Mouse (Mus musculus) kidney, adult 11 months (tissue): ENCODE data around the gene Cep104.
A peak's percentile ranks its signal among the peaks of the same experiment; 100 is the strongest.

ENCODE experiments used
- DNase-seq: peaks from one replicate; pipeline ENCODE4 v3.0.0; 2022

Gene Cep104

DNA sequence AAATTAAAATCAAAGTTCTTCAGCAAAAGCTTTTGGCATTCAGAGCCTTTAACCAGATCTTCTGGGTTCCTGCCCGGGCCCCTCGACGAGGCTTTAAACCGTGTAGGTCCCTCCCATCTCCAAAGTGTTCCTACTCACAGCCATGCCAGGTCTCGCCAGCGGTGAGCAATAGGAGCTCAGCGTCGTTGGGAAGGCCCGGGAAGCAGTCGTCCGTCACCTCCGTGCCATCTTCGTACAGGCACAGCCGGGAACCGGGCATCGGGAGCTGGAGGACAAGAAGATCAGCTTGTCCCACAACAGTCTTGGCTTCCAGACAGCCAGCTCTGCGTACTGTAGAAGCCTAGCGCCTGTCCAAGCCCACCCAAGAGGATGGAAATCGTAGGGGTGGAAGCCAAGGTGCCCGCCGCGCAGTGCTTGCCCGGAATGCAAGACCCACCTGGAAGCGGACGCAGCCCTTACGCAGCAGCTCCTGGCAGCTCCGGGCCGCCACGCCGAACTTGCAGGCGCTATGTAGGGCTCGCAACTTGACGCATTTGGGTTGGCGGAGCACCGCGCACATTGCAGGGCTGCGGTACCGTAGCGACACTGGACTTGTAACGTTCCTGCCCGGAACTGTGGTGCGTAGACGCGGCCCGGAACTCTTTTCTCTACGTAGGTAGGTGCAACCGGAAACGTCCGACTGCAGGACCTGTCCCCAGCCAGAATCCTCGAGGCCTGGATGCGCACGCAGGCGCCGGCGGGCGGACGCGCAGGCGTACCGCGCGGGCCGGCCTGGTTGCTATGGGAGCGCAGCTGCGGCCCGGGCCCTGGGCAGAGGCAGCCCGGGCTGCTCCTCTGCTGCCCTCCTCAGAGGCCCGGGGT, at the start of gene Cep104, which contains the start of gene Dffb:
Gene Cep104 (plus strand): TSS at position 764 of the 861 bp plus-strand sequence.
Gene Dffb (minus strand): TSS at position 696 of the 861 bp plus-strand sequence.
- peak; percentile 92 for DNase-seq

- no peak for DNase-seq
These were observed 46.2 kb upstream of the Cep104 start for GRCm38 (mm10) chr4:153928772-153929299.

GRCm38 (mm10) chr4:153929425-153929824, 45.6 kb upstream of the Cep104 start:
- DNase-seq, result no peak

DNA sequence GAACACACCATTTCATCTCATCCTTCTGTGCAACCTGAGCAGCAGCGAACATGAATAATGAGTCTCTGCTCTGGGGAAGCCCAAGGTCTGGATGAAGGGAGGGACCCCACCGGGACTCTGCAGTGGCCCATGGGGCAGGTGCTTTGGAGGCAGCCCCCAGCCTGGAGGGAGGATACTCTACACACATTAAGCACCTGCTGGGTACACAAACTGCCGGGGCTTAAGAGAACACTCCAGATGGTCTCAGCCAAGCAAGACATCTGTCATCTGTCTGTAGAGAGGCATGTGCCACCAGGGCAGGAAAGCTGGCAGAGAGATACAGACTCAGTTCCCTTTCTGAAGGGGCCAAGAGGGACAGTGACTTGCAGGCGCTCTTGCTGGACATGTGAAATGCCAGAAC, 45.1 kb upstream of the Cep104 start:
- no peak for DNase-seq

DNA sequence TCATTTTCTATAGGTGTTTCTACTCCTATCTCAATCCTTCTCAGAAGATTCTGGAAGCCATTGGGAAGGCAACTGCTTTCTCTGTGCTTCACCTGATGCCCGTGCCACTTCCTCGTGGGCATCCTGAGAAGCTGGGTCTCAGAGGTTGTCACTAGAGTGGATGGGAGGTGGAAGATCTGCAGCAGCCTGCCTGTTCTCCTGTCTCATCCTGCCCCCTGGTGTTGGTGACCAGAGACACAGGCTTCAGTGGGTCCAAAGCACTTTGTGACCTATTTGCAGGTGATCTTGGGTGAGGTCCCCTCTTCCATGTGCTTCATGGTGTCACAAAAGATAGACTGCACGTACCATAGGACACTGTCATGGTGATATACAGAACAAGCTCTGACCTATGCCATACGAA, 31.8 kb upstream of the Cep104 start:
- DNase-seq, result no peak

- no peak for DNase-seq
These were observed 30.7 kb upstream of the Cep104 start for GRCm38 (mm10) chr4:153944261-153944660.

DNA sequence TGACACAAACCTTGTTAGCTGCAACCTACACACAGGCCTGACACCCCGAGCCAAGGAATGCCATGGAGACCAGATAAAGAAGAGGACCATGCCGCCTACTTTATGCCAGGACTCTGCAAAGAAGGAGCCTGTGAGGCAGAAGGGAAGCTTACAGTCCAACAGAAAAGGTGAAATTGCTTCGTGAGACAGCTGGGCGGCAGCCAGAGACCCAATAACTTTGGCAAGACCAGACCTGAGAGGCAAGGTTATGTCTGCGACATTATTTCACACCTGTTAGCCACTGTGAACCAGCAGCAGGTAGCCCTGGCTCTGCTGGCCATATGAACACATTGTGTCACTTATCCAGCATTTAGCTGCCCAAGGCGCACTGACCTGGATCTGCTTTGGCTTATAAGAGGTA, 29.3 kb upstream of the Cep104 start:
- DNase-seq, result no peak

GRCm38 (mm10) chr4:153950372-153950771, 24.6 kb upstream of the Cep104 start:
- no peak for DNase-seq

GRCm38 (mm10) chr4:153951150-153951549, 23.8 kb upstream of the Cep104 start:
- no peak for DNase-seq

DNA sequence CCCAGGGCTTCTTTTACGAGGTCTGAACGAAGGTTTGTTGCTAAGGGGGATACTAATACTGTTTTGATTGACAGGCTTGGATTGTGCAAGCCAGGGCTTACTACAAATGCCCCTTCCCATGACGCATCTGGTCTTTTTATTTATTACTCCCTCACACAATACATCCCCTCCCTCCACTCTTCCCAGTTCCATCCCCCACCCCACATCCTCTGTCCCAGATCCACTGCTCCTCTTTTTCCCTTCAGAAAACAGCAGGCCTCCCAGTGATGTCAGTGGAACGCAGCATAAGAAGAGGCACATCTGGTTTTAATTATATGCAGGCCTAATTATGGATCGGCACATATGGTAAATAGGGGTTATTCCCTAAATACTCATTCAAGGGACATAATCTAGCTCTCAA, 23.3 kb upstream of the Cep104 start:
- no peak for DNase-seq

GRCm38 (mm10) chr4:153955651-153956050, 19.3 kb upstream of the Cep104 start:
- DNase-seq, result no peak

DNA sequence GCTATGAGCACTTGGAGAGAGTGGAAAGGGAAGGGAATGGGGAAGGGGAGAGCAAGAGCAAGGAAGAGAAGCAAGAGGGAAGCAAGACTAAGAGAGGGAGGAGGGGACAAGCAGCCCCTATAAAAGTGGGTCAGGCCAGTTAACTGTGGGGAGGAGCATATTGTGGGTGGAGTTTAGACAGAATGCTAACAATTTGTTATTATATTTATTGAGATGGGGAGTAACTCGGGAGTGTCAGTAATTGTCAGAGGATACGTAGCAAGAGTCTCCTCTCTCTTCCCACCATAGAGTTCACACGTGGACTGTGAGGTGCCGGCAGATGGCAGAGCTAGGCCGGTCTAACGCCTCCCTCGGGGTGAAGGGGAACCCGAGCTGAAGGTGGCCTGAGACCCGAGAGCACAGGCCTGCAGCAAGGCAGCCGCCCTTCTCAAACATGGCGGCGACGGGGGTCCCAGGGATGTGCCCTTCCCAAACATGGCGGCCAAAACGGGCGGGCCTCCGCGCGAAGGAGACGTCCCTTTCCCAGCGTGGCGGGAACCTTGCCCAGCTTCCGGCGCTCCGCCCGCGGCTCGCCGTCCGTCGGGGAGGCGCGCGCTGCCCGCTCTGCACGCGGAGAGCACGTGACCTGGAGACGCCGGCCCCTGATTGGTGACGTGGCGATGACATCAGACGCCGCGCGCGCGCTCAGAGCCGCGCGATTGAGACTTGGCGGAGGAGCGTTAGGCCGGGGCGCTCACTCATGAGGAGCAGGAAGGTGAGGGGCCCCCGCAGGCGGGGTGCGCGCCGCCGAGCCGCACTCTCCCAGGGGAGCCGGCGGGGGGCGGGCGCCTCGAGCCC, 18.2 kb upstream of the Cep104 start, which contains the start of gene A430005L14Rik:
Gene A430005L14Rik (plus strand): TSS at position 669 of the 837 bp plus-strand sequence.
- peak; percentile 96 for DNase-seq

DNA sequence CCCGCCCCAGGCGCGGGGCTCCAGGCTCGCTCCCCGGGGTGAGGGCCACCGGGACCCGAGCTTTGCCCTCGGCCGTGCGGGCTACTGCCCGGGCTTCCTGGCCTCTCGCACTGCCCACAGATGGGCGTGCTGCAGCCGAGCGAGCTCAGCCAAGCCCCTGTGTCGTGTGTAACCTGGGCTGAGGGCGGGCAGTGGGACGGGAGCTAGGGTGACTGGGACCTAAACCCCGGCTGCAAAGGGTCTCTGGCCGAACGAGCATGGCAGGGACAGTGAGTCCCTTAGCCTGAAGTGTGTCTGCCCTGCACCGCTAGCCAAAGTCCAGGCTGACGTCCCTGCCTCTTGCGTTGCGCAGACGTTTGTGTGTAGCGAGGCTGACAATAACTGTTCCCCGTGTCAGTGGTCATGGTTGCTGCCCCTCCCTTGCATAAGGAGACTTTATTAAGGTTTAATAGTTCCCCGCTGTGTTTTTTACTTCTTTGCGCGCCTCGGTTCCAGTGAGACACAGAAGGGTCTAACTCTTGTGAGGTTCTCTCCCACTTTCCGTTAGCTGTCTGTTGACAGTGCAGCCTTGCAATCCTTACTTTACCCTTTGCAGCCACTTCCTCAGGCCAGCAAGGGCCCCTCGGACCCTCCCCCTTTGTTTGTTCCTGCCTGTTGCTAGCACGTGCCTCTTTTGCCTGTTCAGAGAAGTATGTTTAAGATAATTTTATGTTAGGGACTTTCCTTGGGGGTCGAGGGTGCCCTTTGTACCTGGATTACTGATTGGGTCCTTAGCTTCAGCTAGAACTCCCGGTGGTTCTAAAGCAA, 17.3 kb upstream of the Cep104 start:
- no peak for DNase-seq

DNA sequence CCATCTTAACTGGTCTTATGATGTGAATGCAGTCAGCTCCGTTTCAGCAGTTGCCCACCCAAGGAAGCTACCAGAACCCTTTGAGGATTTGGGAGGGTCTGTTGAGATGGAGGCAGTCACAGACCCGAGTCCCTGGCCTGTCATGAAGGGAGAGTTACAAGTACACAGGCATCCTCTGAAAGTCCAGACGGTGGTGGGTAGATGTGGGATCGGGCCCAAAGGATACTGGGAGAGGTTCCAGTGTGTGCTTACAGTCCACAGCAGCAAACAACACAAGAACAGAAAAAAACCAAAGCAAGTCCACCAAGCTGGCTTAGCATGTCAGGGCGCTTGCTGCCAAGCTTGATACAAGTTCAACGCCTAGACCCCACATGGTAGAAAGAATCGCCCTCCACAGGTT, 12.4 kb upstream of the Cep104 start:
- no peak for DNase-seq

- no peak for DNase-seq
These were observed 8.3 kb upstream of the Cep104 start for GRCm38 (mm10) chr4:153966651-153967050.

DNA sequence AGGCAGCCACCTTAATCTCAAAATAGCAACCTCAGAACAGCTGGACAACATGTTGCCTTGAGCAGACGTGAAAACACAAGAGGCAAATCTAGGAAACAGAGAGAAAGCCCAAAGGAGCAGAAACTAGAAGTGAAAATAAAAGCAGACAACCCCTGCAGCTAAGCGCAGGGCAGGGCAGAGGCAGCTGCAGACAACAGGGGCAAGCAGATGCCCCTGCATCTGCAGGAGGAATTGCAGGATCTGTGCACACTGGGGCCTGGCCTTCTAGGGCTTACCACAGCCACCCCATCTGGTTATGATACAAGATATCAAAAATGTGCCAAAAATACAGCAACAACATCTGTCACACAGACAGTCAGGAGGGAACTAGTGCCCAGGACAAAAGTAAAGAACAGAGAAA, 7.4 kb upstream of the Cep104 start:
- DNase-seq, result no peak

DNA sequence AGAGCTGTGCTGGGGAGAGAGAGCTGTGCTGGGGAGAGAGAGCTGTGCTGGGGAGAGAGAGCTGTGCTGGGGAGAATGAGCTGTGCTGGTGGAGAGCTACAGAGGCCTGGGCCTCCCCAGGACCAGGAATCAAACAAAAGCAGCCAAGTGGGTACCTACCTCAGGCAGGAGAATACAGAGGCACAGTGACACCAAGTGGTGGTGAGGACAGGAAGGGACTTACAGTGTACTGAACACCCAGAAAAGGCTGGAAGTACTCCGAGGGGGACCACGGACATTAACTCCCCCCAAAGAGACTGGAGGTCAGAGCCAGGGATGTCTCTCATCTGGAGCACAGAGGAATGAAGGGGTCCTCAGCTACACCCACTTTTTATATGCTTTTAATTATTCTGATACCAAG, 6.9 kb upstream of the Cep104 start:
- DNase-seq, result no peak

- no peak for DNase-seq
These were observed 283 bp downstream of the Cep104 start for GRCm38 (mm10) chr4:153975292-153975662.

DNA sequence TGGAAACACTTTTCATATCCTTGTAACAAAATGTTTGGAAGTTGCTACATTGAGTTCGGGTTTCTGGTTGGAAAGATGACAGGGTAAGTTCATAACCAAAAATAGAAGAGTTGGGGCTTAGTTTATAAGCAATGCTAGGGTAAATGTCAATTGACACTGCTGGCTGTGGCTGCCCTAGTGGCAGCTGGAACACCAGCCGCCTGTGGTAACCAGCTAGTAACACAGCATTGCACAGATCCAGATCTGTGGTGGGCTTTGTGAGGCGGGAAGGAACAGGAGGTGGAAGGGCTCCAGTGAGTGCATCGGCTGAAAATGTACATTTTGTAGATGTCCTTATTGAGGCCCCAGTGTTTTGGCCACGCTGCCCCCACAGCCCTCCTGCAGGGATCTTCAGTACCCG, 774 bp downstream of the Cep104 start:
- no peak for DNase-seq

DNA sequence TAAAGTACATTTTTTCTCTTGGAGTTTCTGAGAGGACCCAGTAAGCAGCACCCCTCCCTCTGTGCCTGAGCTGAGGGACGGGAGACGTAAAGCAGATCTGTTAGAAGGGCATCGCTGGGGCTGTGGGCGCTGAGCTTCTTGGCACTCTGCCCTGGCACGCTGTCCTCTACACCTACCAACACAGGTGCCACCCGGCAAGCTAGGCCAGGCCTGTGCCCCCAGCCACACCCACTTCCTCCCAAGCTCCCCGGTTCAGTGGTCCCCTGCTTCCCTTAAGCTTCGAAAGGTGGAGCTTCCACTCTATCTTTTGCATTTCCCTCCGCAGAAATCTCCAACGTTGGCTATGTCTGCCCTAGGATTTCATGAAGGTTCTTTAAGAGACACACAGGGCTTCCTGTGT, 4.2 kb downstream of the Cep104 start:
- no peak for DNase-seq

GRCm38 (mm10) chr4:153980470-153980869, 5.5 kb downstream of the Cep104 start:
- no peak for DNase-seq

DNA sequence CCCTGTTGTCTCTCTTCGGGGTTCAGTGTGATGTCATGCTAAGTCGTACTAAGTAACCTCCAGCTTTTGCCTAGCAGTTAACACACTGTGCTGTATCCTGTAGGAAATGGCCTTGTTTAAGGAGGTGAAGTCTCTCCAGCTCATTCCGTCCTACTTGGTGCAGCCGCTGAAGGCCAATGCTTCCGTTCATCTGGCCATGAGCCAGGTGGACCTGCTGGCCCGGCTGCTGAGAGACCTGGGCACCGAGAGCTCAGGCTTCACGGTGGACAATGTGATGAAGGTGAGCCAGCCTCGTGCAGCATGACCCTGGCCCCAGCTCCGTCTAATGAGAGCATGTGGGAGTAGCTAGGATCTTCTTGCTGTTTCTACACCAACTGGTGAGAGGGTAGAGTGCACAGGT, 17.7 kb downstream of the Cep104 start:
- DNase-seq, result no peak

- DNase-seq, result no peak
These were observed 18.5 kb downstream of the Cep104 start for GRCm38 (mm10) chr4:153993505-153993904.
